Mouse (Mus musculus): ENCODE measurements around the gene Zfp458. TPM values are rescaled to one million over a fixed set of nuclear protein-coding genes. Genes with fewer than 3 reads are reported as not detected.

The Zfp458 gene
- polyA plus RNA-seq, 1 experiment: 0.32 TPM

GRCm38 (mm10) chr13:67214015-67214607 is 64.2 kb downstream of the Zfp458 start:
- no peak overlapping the region for H3K4me3 ChIP-seq (ENCODE audit: insufficient read depth, poor library complexity, severe bottlenecking)
- no peak for TF ChIP-seq USF1 (IDR thresholded peaks at IDR 0.05; ENCODE audit: low read depth)
- no peak for TF ChIP-seq CTCF (IDR thresholded peaks at IDR 0.05; ENCODE audit: control insufficient read depth, insufficient read depth, insufficient read length)
- TF ChIP-seq CEBPB (IDR thresholded peaks at IDR 0.05; ENCODE audit: low read depth): no peak
- no peak for TF ChIP-seq MYOD1 (IDR thresholded peaks at IDR 0.05; ENCODE audit: control insufficient read depth, insufficient read length, low read depth)
- no peak for TF ChIP-seq FOSL1 (IDR thresholded peaks at IDR 0.05; ENCODE audit: insufficient read depth, low read length, poor library complexity, severe bottlenecking)
- no peak for TF ChIP-seq MYOG (IDR thresholded peaks at IDR 0.05; ENCODE audit: control insufficient read depth, extremely low read depth, insufficient read length)
- H3K36me3 ChIP-seq (ENCODE audit: control insufficient read depth, insufficient read depth): no peaks in the 10 kb centered on the region
- H3K79me3 ChIP-seq (ENCODE audit: low read depth): no peaks in the 10 kb centered on the region
- no peak overlapping the region for H3ac ChIP-seq (ENCODE audit: control insufficient read depth, insufficient read length, low read depth)
- H3K27me3 ChIP-seq (ENCODE audit: control insufficient read depth, insufficient read depth, insufficient read length): no peaks in the 10 kb centered on the region
- H3K79me2 ChIP-seq (ENCODE audit: control insufficient read depth, insufficient read depth): no peaks in the 10 kb centered on the region

Other genes with a start within 250 kb of the Zfp458 start
- 0.09 TPM for gene Zfp712, start 217.3 kb downstream of the Zfp458 start, polyA plus RNA-seq (2012; fragmentation: generic; extraction: Trizol)
- gene Zfp708, start 180.5 kb downstream of the Zfp458 start, polyA plus RNA-seq (2012; fragmentation: generic; extraction: Trizol): 0.23 TPM
- gene Gm28557, start 169.9 kb downstream of the Zfp458 start, polyA plus RNA-seq (2012; fragmentation: generic; extraction: Trizol): 0.91 TPM
- gene Rslcan18, start 162.2 kb downstream of the Zfp458 start, polyA plus RNA-seq (2012; fragmentation: generic; extraction: Trizol): 0.08 TPM
- gene Zfp759, start 156.8 kb downstream of the Zfp458 start, polyA plus RNA-seq (2012; fragmentation: generic; extraction: Trizol): 0.40 TPM
- gene Rsl1, start 105.3 kb downstream of the Zfp458 start, polyA plus RNA-seq (2012; fragmentation: generic; extraction: Trizol): 0.66 TPM
- gene Zfp455, start 84.0 kb downstream of the Zfp458 start, polyA plus RNA-seq (2012; fragmentation: generic; extraction: Trizol): 0.08 TPM
- 0.12 TPM for gene Zfp457, start 28.0 kb upstream of the Zfp458 start, polyA plus RNA-seq (2012; fragmentation: generic; extraction: Trizol)
- gene Zfp595, start 54.1 kb upstream of the Zfp458 start, polyA plus RNA-seq (2012; fragmentation: generic; extraction: Trizol): 0.54 TPM
- 0.90 TPM for gene Gm28044, start 82.1 kb upstream of the Zfp458 start, polyA plus RNA-seq (2012; fragmentation: generic; extraction: Trizol)
- gene Zfp953, start 82.1 kb upstream of the Zfp458 start, polyA plus RNA-seq (2012; fragmentation: generic; extraction: Trizol): 0.16 TPM
- gene Gm28041, start 97.3 kb upstream of the Zfp458 start, polyA plus RNA-seq (2012; fragmentation: generic; extraction: Trizol): 0.88 TPM
- gene Zfp456, start 97.3 kb upstream of the Zfp458 start, polyA plus RNA-seq (2012; fragmentation: generic; extraction: Trizol): 0.06 TPM
- 1.4 TPM for gene Zfp429, start 121.4 kb upstream of the Zfp458 start, polyA plus RNA-seq (2012; fragmentation: generic; extraction: Trizol)
- not detected for gene Zfp459, start 143.0 kb upstream of the Zfp458 start, polyA plus RNA-seq (2012; fragmentation: generic; extraction: Trizol)
- 0.75 TPM for gene Zfp874a, start 173.2 kb upstream of the Zfp458 start, polyA plus RNA-seq (2012; fragmentation: generic; extraction: Trizol)
- 1.4 TPM for gene Zfp874b, start 205.8 kb upstream of the Zfp458 start, polyA plus RNA-seq (2012; fragmentation: generic; extraction: Trizol)
- 1.3 TPM for gene Zfp58, start 222.1 kb upstream of the Zfp458 start, polyA plus RNA-seq (2012; fragmentation: generic; extraction: Trizol)
- gene Gm26965, start 247.7 kb upstream of the Zfp458 start, polyA plus RNA-seq (2012; fragmentation: generic; extraction: Trizol): not detected
- gene Zfp87, start 247.7 kb upstream of the Zfp458 start, polyA plus RNA-seq (2012; fragmentation: generic; extraction: Trizol): 13.1 TPM

Measured in C2C12 (cell line).